Mouse (Mus musculus): ENCODE measurements around the gene Nptn.

- no peak for TF ChIP-seq CTCF (IDR thresholded peaks at IDR 0.05; ENCODE audit: extremely low read depth, insufficient read depth, insufficient read length, insufficient replicate concordance)
- no peak for TF ChIP-seq POLR2A (IDR thresholded peaks at IDR 0.05; ENCODE audit: low read depth, low read length)
Measured at GRCm38 (mm10) chr9:58544879-58545324, 37.1 kb upstream of the Nptn start.

All from spleen, adult 2 months (tissue).